Mouse (Mus musculus) T-helper 2 cell (primary cell): Measurements from ENCODE around the gene Sf3b1.
"Not testable (repeated sequence)": the region's sequence is repeated elsewhere in the genome, so short reads cannot be mapped to it uniquely, and the experiment has no call there.

Experiments used
- in situ Hi-C: fragments of 300-600 bp; cut with MboI, MseI; formaldehyde crosslinking; loops from one replicate; pipeline ENCODE4 v1.15.1; 2025; ENCODE audit warnings: high pct_unique_total_duplicates

Gene Sf3b1

DNA sequence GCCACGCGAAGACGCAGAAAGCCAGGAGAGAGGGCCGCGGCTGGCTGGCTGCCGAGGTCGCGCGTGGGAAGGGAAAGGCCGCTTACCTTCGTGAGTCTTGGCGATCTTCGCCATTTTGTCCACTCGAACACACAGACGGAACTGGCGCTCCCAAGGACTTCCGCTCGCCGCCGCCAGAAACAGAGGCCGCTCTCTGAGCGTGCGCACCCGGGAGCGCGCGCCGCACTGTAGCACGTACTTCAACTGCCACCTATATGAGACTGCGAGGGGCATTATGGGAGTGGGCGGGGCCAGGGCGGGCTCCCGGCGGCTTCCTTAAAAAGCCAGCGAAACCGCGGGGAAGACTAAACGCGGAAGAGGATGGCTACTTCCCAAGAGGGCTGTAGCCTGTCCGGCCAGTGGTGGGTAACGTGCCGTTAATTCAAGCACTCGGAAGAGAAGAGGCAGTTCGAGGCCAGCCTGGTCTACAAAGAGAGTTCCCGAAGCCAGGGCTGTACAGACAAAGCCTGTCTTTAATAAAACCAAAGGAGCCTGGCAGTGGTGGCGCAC is at the start of gene Sf3b1:
Gene Sf3b1, minus strand, starts transcription at position 229 of the 549 bp plus-strand sequence.
- in situ Hi-C loops: loop anchor here (5.0 to 10.0 kb wide), 2 partner anchors 60 to 1243 kb away; partner anchors contain the start of genes Hspd1, Hspe1 and Stk17b

DNA sequence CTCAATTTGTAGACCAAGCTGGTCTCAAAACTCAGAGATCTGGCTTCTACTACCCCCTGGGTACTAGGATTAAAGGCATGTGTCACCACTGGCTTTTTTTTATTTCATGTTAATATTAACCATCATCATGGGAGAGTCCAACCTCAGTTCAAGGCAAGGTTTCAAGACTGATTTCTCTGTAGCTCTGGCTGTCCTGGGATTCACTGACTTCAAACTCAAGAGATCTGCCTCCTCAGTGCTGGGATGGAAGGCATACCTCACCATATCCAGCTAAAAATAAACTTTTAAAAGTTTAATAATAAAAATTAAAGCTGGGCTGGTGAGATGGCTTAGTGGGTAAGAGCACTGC is 49.1 kb upstream of the Sf3b1 start:
- in situ Hi-C loops: no loop called here

DNA sequence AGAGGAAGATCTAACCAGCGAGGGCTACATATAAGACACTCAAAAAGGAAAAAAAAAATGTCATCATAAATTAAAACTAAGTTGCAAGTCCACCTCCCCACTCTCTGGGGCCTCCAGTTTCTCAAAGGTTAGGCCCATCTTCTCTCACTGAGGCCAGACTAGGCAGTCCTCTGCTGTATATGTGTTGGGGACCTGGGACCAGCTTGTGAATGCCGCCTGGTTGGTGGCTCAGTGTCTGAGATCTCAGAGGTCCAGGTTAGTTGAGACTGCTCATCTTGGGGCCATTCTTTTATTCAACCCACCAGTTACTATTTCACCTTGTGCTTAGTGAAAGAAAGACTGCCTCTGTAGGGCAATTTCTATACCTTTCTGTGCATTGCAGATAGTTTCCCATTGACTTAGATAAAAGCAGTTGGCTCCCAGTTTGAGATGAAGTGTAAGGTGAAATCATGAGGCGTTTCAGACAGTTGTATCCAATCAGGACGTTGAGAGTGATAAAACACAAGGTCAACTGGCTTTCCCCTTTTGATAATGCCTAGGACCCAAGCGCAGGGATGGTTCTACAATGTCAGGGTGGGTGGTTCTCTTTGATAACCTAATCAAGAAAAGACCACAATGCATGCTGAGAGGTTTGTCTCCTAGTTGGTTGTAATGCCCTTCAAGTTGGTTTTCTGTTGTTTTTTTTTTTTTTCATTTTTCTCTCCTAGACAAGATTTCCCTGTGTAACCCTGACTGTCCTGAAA is 48.5 kb upstream of the Sf3b1 start:
- in situ Hi-C loops: no loop called here

DNA sequence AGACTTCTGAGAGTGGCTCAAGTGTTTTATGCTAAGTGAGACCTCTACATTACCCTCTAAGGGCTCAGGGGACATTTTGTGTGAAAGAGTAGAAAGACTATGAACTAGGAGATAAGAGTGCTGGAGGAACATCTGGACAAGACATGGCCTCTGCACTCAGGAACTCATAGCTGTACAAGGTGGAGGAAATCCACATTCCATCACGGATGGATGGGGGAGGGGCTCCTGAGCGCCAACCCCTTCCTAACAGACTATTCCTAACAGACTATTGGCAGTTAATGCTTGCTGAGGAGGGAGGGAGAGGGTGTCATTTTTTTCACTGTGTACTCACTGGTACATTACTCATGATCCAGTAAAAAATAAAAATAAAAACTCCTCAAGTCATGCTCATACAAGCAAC is 47.5 kb upstream of the Sf3b1 start:
- in situ Hi-C loops: no loop called here

DNA sequence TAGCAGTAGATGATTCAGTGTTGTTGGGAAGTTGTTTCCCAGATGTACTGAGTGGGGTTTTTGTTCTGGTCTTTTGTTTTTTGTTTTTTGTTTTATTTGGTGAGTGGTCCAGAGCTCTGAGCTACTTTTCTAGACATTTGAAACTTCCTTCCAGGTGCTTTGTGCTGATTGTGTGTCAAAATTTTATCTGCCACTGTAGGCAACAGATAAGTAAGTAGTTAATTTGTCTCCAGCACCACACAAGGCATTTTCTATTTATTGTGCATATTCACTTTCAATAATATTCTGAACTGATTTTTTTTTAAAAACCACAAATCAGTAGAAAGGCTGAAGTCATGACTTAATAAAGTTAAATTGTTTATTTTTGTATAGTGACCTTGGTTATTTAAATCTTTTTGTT is 45.0 kb upstream of the Sf3b1 start:
- in situ Hi-C loops: not testable (repeated sequence)

DNA sequence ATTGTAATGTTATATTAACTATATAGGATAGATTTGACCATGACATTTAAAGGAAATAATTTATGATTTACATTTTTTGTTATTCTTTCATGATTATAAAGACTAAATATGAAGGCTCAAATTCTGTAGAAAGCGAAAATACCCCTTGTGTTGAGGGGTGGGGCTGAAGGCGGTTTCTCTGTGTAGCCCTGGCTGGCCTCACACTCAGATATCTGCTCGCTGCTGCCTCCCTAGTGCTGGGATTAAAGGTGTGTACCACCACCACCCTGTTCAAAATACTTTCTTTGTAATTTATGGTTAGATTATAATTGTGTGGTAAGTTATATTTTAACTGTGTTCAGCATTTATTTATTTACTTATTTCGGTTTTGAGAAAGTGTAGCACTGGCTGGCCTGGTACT is 34.5 kb upstream of the Sf3b1 start:
- in situ Hi-C loops: no loop called here

DNA sequence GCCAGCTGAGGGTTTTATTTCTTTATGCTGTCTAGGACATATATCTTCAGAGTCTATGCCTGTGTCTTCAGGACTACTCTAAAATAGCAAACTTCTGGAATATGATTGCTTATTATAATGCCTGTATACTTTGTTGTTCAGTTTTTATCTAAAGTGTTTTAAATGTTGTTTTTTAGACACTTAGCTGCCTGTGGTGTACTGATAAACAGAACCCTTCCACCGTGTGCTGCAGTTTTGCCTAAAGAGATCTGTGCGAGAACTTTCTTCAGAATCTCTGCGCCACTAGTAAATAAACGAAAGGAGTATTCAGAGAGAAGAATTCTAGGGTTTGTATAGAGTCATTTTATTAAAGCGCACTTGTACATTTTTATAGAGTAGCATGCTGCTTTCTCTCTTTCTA is 33.8 kb upstream of the Sf3b1 start:
- in situ Hi-C loops: no loop called here

DNA sequence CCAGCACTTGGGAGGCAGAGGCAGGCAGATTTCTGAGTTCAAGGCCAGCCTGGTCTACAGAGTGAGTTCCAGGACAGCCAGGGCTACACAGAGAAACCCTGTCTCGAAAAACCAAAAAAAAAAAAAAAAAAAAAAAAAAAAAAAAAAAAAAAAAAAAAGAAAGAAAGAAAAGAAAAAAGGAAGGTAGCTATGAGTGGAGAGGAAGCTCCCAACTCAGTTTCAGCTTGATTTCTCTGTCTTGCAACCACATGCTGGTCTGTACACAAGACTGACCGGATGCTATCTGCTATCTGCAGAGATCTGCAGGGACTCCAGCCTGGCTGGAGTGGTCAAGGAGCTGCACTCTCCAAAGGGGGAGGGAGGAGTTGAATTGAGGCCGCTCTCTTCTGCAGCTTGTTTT is 31.1 kb upstream of the Sf3b1 start:
- in situ Hi-C loops: loop anchor here (5.0 kb wide), 1 partner anchor 36 kb away; no protein-coding TSS in a partner anchor

DNA sequence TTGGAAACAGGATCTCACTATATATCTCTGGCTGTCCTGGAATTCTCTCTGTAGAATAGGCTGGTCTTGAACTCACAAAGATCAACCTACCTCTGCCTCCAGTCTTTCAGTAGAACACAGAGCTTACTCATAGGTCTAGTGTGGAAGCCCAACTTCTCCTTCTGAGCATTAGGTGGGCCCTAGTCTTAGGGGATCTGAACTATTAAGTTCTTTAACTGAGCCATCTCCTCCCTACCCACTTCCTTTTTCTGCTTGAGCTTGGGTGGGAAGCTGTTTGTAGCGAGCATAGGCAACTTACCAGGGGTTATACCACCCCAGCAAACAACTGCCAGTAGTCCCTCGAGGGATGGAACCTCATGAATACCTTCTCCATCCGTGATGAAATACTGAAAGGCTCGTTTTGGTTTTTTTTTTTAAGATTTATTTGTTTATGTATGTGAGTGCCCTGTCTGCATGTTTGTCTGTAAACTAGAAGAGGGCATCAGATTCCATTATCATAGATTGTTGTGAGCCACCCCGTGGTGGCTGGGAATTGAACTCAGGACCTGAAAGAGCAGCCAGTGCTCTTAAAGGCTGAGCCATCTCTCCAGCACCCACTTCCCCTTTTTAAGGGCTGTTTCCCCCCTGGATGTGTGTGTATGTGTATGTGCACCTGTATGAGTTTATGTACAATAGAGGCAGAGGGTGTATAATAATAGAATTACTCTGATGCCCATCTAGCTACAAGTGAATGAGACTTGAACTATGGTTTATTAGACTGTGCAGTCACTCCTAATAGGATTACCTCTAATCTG is 28.2 kb upstream of the Sf3b1 start:
- in situ Hi-C loops: loop anchor here (5.0 kb wide), 1 partner anchor 33 kb away; no protein-coding TSS in a partner anchor

DNA sequence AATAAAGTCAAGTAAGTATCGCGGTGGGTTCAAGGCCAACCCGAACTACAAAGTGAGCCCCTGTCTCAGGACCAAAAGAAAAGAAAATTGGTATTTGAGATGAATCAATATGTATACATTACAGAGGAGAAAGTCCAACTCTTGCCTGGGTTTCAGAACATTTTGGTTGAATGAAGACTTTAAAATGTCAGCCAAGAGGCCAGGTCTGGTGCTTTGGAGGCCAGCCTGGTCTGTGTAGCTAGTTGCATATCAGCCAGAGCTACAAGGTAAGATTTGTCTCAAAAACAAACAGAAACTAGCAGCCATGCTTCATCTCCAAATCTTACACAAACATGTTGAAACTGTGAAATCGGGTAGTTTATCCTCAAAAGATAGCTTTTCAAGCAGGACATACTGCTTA is 26.3 kb upstream of the Sf3b1 start:
- in situ Hi-C loops: no loop called here

DNA sequence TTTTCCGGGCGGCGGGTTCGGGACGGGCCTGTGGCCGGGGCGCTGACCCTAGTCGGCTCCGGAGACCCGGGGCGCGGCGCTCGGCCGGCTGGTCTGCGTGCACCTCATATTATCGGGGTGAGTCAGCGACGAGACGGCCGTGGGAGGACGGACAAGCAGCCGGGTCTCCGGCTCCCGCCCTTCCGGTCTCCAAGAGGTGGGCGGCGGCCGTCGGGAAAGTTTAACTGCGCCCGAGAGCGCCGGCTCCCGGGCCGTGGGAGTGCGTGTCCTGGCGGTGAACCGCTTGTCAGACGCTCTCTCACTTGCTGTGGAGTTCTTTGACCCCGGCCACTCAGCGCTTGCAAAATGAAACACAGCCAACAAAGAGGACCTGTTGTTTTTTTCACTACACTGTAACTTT is 25.7 kb upstream of the Sf3b1 start:
- in situ Hi-C loops: no loop called here

DNA sequence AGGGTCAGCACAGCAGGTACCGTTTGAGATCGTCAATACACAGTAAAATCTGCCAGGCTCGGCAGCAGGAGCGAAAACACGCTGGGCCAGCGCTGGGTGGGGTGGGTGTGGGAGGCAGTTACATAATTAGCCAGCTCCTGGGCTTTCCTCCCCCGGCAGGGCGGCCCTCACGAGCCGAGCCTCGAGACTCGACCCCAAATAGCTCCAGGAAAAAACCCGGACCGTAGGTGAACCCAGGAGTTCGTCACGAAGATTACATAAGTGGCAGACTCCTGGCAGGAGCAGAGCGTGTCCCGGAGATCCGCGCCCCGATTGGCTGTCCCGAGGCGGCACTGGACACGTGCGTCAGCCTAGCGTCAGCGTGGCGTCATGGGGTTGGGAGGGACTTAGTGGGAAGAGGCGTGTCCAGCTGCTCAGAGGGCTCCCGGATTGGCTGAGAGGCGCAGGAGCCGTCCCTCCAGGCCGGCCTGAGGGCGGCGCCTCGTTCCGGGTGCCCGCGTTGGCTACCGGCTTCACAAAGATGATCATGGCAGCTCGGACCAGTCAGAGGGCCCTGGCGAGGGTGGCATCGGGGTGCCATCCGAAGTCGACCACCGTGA is 25.2 kb upstream of the Sf3b1 start, which contains the start of gene Coq10b:
Gene Coq10b, plus strand, starts transcription at position 416 of the 599 bp plus-strand sequence.
- in situ Hi-C loops: no loop called here

DNA sequence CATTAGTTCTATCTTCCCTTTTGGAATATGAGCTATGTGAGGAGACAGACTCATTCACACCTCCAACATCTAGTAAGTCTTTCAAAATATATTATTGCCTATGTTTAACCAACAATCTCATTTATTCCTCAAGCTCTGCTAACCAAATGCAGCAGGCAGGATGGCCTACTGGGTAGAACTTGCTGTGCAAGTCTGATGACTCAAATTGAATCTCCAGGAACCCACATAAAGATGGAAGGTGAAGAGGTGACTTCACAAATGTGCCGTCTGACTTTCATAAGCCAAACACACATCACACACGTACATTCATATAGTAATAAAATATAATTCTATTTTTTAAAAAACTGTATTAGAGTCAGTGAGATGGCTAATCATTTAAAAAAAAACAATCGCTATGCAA is 24.4 kb upstream of the Sf3b1 start:
- in situ Hi-C loops: no loop called here

DNA sequence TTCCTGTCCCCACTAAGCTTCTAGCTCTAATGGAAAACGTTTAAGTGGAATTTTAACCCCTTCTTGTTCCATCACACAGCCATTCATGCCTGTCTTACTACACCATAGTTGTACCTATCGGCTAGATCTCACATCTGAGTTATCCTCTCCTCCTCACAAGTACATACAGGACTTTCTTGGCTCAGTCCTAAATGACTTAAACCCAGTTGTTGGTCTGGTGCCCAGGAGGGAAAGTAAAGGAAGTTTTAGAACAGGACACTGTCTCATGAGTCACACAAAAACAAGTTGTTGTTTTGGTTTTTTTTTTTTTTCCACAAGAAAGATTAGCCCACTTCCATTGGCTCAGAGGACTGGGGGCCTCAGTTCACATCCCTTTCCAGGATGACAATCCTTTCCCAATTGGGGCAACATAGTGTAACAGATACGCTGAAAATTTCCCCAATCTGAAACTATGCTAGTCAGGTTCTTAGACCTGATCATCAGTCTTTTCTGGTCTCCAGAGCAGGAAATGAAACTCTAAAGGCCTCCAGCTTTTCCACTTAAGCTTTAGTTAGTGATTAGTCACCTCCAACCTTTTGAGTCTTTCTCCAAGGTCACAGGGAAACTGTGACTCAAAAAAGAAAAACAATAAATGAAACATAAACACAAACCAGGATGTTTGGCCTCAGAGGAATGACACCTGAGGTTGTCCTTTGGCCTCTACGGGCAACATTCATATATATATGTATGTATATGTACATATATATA is 21.7 kb upstream of the Sf3b1 start:
- in situ Hi-C loops: no loop called here

DNA sequence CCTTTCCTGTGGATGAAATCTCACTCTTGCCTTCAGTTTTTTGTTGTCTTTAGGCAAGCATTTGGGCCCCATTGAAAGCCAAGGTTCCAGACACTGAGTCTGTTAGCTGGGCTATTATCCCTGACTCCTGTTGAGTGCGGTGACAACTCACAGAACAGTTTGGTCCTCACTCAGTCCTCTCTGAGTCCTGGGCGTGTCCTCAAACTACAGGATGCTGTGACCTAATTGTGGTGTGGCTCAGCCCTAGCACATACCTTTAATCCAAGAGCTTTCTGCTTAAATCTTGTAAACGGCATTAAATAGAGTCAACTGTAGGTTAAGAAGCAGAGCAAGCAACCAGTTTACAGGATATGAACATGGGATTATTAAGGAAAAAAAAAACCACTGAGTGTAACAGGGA is 15.9 kb upstream of the Sf3b1 start:
- in situ Hi-C loops: no loop called here

DNA sequence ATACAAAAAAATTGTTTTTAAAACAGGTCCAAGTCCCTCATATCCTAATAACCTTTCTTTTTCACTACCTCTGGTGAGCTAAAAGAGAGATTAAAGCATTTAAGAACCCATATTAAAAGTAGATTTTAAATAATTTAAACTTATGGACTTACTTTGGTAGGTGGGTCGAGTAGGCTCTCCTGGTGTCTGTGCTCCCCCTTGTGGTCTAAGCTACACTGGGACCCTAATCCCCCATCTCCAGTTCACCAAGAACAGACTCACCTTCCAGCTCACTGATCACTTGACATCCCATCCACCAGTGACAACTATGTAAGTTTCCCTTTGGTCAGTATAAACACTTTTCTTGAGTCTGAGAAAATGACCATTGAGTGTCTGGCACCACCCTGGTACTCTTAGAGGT is 15.0 kb upstream of the Sf3b1 start:
- in situ Hi-C loops: no loop called here

DNA sequence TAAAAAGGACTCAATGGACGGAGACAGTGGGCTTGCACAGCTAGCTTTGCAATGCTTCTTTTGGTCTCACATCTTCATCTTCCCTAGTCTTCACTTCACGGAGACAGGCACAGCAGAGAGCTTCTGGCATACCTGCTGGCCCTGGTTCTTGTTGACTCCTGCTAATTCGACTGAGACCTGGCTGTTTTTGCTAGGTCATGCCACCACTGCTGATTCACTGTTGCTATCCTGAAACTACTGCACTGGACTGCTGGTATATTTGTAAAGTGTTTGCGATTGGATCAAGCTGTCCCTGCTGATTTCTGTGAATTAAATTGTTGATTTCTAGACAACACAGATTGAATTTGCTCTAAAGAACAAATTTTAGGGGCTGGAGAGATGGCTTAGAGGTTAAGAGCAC is 14.4 kb upstream of the Sf3b1 start:
- in situ Hi-C loops: no loop called here

DNA sequence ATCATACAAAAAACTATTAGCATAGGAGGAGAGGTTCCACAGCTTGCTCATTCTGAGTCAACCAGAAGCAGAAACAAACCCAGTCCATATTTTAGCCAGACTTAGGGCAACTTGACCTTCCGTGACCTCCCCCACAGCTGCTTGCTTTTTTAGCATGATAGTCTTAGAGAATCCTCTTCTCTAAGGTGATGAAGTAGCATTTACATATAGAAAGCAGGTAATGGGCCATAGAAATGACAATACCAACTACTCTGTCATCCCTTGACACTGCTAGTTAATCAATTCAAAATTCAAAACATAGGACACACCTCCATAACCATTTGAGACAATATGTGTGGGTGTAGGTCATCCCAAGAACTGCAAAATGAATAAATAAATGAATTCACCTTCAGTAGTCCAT is 12.7 kb upstream of the Sf3b1 start:
- in situ Hi-C loops: no loop called here

DNA sequence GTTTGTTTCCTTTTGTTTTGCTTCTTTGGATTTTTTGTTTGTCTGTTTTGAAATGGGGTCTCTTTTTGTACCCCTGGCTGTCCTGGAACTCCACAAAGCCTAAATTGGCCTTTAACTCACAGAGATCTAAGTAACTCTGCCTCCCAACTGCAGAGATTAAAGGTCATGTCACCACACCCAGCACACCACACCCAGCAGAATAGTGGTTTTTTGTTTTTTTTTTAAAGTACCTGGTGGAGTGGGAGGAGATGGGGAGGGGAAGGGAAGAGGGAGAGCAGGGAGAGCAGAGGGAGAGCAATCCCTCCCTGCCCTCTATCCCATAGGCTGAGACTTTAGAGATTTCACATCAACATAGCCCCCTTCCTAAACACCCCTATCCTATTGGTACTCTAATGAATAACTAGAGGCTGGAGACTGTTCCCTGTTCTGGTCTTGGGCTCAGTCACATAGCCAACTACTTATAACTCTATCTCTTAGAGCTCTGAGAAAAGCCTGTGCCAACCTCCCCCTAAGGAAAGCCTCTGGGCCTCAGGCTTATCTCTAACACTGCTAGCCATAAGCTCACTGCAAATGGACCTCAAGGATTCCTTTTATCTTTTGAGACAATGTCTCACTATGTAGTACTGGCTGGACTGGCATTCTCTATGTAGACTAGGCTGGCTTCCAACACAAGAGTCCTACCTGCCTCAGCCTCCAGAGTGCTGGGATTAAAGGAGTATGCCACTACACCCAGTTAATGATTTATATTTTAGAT is 3.9 kb upstream of the Sf3b1 start:
- in situ Hi-C loops: no loop called here

DNA sequence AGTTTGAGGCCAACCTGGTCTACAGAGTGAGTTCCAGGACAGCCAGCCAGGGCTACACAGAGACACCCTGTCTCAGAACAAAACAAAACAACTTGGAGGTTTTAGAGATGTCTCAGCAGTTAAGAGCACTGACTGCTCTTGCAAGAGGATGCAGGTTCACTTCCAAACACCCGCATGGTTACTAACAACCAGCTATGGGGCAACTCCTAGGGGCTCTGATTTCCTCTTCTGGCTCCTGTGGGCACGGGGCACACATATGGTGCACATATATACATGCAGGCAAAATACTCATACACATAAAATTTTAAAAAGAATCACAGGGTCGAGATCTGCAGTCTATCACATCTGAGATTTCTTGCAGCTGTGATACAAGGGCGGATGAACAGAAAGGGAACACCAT is 2.2 kb upstream of the Sf3b1 start:
- in situ Hi-C loops: loop anchor here (5.0 to 10.0 kb wide), 2 partner anchors 58 to 1245 kb away; partner anchors contain the start of genes Hspd1, Hspe1 and Stk17b
